Mouse (Mus musculus) bone marrow macrophage, adult 2 months (primary cell): ENCODE measurements around the gene Tubb4b.

Experiments used
- CTCF ChIP-seq: IDR thresholded peaks from 2 replicates; pipeline ENCODE4 v1.5.1; 2012; ENCODE audit warnings: low read depth, mild to moderate bottlenecking, low read length, moderate library complexity
- POLR2A ChIP-seq: IDR thresholded peaks from 2 replicates; pipeline ENCODE4 v1.6.1; 2012; ENCODE audit warnings: mild to moderate bottlenecking, low read depth, low read length, borderline replicate concordance

- TF ChIP-seq CTCF (no peak), POLR2A (0 out of 2 replicates have a peak, but pooled peaks have one; percentile 40)
Measured at GRCm38 (mm10) chr2:25194486-25195171, 29.9 kb downstream of the Tubb4b start.
